ENCODE assay signal across 9 mouse cellular contexts in genomic region chr5:5507701-5508225, GRCm38 (mm10). TPM values are rescaled to one million over a fixed set of nuclear protein-coding genes. Genes with fewer than 3 reads are reported as not detected.
DNase-seq lines count a peak whose midpoint lies in the region; ATAC-seq lines count a peak whose summit lies in the region.
"Had no signal": no experiment of that assay in that cellular context is flagged by ENCODE, and none has a peak within 500 bp of the region (broad histone marks: within the 10 kb centered on the region; RNA-seq: fewer than 3 reads in every experiment).

No protein-coding gene starts in this region.

- peaks cover 36% of the 10 kb centered on the region for H3K36me3 ChIP-seq in heart, embryonic 12.5 days
- no peaks in the 10 kb centered on the region for H3K36me3 ChIP-seq in midbrain, embryonic 11.5 days (ENCODE audit: control insufficient read depth, insufficient read depth, low read length)
- H3K36me3 ChIP-seq in splenic B cell, adult 2 months (ENCODE audit: control insufficient read depth, insufficient read depth, low read length, poor library complexity, severe bottlenecking): no peaks in the 10 kb centered on the region

- intact Hi-C loops in left cerebral cortex, postnatal 25 days (cut with DNase I): no loop called here

- no peaks in the 10 kb centered on the region for H3K9me3 ChIP-seq in heart, embryonic 12.5 days (replicated peaks)
- no peaks in the 10 kb centered on the region for H3K9me3 ChIP-seq in midbrain, embryonic 11.5 days (ENCODE audit: control insufficient read depth, low read length)

- ATAC-seq in heart, embryonic 12.5 days (ENCODE audit: insufficient number of reproducible peaks, low FRiP score): no peak
- peak; percentile 82 for ATAC-seq in midbrain, embryonic 11.5 days (ENCODE audit: low FRiP score)

- H3K27ac ChIP-seq in heart, embryonic 12.5 days (ENCODE audit: poor library complexity, severe bottlenecking): no peak overlapping the region
- no peak overlapping the region for H3K27ac ChIP-seq in midbrain, embryonic 11.5 days (ENCODE audit: low read depth, low read length)

- peaks cover 4% of the 10 kb centered on the region for H3K4me1 ChIP-seq in heart, embryonic 12.5 days (replicated peaks)
- no peaks in the 10 kb centered on the region for H3K4me1 ChIP-seq in midbrain, embryonic 11.5 days (ENCODE audit: control insufficient read depth, insufficient read depth, low read length)

- peak; percentile 37 to 75 for DNase-seq in heart, adult 18-20 months
- peak; percentile 85 for DNase-seq in cerebellum, adult 9-11 months
- peak; percentile 65 for DNase-seq in gastrocnemius, postnatal 10 days
- DNase-seq in kidney, adult 11 months: peak; percentile 60
- peak; percentile 58 to 63 for DNase-seq in left cerebral cortex, postnatal 25 days (ENCODE audit: low spot score in 2 of 2)
- DNase-seq in midbrain, embryonic 11.5 days (ENCODE audit: low spot score, missing footprints): peak; percentile 91
- peak; percentile 33 for DNase-seq in splenic B cell, adult 2 months (ENCODE audit: low read depth, low spot score)

- no peak overlapping the region for H3K4me3 ChIP-seq in heart, embryonic 12.5 days
- no peak overlapping the region for H3K4me3 ChIP-seq in midbrain, embryonic 11.5 days (ENCODE audit: low read depth, low read length)

- H3K9ac ChIP-seq in heart, embryonic 12.5 days: no peak overlapping the region
- no peak overlapping the region for H3K9ac ChIP-seq in midbrain, embryonic 11.5 days (ENCODE audit: low read length)

- 67% methylated on average over 20 of the region's 20 CpGs for WGBS in heart, embryonic 12.5 days
- 46% methylated on average over 20 of the region's 20 CpGs for WGBS in midbrain, embryonic 11.5 days

- H3K4me2 ChIP-seq in heart, embryonic 12.5 days: no peak overlapping the region
- H3K4me2 ChIP-seq in midbrain, embryonic 11.5 days: no peak overlapping the region

- no peaks in the 10 kb centered on the region for H3K27me3 ChIP-seq in heart, embryonic 12.5 days (replicated peaks)
- H3K27me3 ChIP-seq in midbrain, embryonic 11.5 days (ENCODE audit: control insufficient read depth, insufficient read depth, low read length): no peaks in the 10 kb centered on the region
- H3K27me3 ChIP-seq in splenic B cell, adult 2 months (ENCODE audit: control insufficient read depth, insufficient read depth, low read length, poor library complexity, severe bottlenecking): no peaks in the 10 kb centered on the region

RNA-seq across cellular contexts. Expression of gene Cldn12, which starts 7.0 kb away (rescaled TPM):
- total RNA-seq in heart, adult 18-20 months (2021): 10 to 100 TPM; 16.1 to 19.4 TPM
- 18.4 and 19.3 TPM in 2 replicates for polyA plus RNA-seq in heart, embryonic 12.5 days (2016; fragmentation: Nextera tagmentation; extraction: Ambion mirVana)
- 10 to 100 TPM; 13.6 to 14.2 TPM for total RNA-seq in gastrocnemius, postnatal 10 days (2021)
- total RNA-seq in left cerebral cortex, postnatal 25 days (2021): 10 to 100 TPM; 44.3 to 47.1 TPM
- polyA plus RNA-seq in midbrain, embryonic 11.5 days (2014; fragmentation: Nextera tagmentation; extraction: Ambion mirVana): 26.0 and 27.1 TPM in 2 replicates

RNA-seq across cellular contexts. Expression of gene 1700015F17Rik, which starts 28.8 kb away (rescaled TPM):
- total RNA-seq in heart, adult 18-20 months (2021): not detected
- polyA plus RNA-seq in heart, embryonic 12.5 days (2016; fragmentation: Nextera tagmentation; extraction: Ambion mirVana): not detected in 2 replicates
- total RNA-seq in gastrocnemius, postnatal 10 days (2021): not detected
- 1 to 10 TPM in 1 of 2 experiments, not detected in 1; 1.6 TPM for total RNA-seq in left cerebral cortex, postnatal 25 days (2021)
- not detected in 2 replicates for polyA plus RNA-seq in midbrain, embryonic 11.5 days (2014; fragmentation: Nextera tagmentation; extraction: Ambion mirVana)
- polyA plus RNA-seq: heart, embryonic 14.5 days had no signal

RNA-seq across cellular contexts. Expression of gene Gtpbp10, which starts 51.6 kb away (rescaled TPM):
- total RNA-seq in heart, adult 18-20 months (2021): 10 to 100 TPM; 11.1 to 11.8 TPM
- 23.4 and 24.0 TPM in 2 replicates for polyA plus RNA-seq in heart, embryonic 12.5 days (2016; fragmentation: Nextera tagmentation; extraction: Ambion mirVana)
- 1 to 10 TPM; 7.2 to 8.6 TPM for total RNA-seq in gastrocnemius, postnatal 10 days (2021)
- total RNA-seq in left cerebral cortex, postnatal 25 days (2021): 1 to 10 TPM; 8.6 to 8.7 TPM
- polyA plus RNA-seq in midbrain, embryonic 11.5 days (2014; fragmentation: Nextera tagmentation; extraction: Ambion mirVana): 37.2 and 40.0 TPM in 2 replicates

Comparison
In these comparisons a context has a peak if more than half of its experiments do, and no peak if none do; other contexts are left out.
1. DNase-seq: peak in every context shown above with its lines; median percentile 91 in midbrain, embryonic 11.5 days; 85 in cerebellum, adult 9-11 months; 65 in gastrocnemius, postnatal 10 days; 60 in left cerebral cortex, postnatal 25 days; 60 in kidney, adult 11 months; 56 in heart, adult 18-20 months; 33 in splenic B cell, adult 2 months.